Mouse (Mus musculus): Measurements from ENCODE around the gene Fbxl13.

The Fbxl13 gene

DNA sequence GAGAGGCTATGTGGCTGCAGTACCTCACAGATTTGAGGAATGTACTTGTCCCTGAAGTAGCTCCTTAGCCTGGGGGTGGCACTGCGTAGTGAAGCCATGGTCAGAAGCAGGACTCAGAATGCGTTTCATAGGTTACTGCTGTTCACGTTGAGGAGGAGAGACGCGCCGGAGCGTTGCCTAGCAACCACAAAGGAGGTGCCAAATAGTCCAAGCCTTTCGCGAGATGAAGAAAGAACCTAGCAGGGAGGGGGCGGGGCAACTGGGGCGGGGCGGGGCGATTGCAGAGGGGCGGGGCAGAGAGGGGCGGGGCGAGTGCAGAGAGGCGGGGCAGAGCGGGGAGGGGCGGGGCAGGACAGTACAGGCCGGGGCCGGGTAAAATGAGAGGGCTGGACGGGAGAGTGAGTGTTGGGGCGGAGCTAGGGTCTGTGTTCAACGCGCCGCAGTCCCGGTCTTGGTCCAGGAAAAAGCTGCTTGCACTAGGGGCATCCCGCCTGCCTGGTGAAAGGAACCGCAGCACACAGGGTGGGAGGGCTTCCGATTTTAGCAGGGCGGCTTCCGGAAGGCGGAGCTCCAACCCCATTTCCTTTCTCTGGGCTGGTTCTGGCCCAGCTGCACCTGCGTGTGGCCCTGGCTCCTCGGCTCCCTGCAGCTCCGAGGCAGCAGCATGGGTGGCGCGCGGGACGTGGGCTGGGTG is at the start of gene Fbxl13, which contains the start of gene Armc10:
TSS of gene Fbxl13 (minus strand) at position 196 of the 694 bp plus-strand sequence.
TSS of gene Armc10 (plus strand) at position 375 of the 694 bp plus-strand sequence.
- DNase-seq (ENCODE audit: low spot score): peak; percentile 88

DNA sequence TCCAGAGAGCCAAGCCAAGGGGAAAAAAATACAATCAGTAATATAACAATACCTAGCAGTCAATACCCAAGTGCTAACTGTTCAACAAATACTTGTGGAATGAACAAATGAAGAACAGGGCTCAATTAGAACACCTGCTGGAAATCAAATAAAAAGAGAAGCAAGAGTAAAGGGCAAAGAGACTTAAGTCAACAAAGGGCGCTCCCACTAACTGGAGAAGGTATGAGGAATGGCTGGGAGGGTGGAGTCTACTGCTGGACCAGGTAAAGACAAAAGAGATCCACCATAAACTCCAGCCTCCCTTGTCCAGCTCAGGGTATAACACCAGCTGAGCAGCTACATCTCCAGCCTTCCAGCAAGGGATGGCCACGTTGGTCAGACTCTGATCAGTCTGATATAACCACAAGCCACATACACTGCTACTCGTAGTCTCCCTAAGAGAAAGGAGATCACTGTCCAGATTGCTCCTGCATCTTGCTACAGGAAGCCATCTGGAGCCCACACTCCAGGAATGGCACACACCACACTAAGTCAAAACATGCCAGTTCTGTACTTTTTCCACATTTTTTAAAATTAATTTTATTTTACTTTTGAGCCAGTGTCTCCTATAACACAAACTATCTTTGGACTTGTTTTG is 49.5 kb upstream of the Fbxl13 start:
- no peak for DNase-seq (ENCODE audit: low spot score)

DNA sequence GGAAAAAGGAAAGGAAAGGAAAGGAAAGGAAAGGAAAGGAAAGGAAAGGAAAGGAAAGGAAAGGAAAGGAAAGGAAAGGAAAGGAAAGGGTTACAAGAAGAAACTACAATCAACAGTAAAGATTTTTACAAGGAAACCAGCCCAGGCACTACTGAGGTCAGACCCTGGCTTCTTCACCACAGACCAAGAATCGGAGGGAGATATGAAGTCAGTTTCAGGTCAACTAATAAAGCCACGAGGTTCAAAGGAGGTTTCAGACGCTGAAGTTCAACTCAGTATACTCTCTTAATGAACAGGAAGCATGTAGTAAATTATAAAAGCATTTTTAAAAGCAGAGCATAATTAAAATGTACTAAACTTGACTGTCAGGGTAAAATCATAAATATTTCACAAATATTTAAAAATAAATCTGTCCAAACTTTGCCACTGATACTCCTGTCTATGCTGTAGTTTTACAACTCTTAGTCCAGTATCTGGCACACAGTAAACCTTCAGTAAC is 48.0 kb upstream of the Fbxl13 start:
- DNase-seq (ENCODE audit: low spot score): no peak

DNA sequence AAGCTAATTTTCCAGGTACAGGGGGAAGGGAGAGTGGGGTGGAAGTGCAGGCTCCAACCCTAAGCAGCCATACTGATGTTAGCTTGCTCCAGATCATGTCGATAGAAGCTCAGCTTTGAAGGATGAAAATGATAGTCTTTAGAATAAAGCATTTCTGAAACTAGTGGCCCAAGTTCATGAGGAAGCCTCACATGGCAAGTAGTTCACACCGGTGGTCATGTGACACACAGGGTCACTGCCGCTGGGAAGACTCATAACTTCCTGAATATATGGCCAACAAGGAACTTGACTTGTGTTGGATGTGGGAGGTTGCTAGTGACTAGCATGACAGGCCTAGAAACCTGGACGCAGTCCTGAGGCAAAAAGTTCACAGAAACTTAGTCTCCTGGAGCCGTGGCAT is 46.8 kb upstream of the Fbxl13 start:
- DNase-seq (ENCODE audit: low spot score): no peak

DNA sequence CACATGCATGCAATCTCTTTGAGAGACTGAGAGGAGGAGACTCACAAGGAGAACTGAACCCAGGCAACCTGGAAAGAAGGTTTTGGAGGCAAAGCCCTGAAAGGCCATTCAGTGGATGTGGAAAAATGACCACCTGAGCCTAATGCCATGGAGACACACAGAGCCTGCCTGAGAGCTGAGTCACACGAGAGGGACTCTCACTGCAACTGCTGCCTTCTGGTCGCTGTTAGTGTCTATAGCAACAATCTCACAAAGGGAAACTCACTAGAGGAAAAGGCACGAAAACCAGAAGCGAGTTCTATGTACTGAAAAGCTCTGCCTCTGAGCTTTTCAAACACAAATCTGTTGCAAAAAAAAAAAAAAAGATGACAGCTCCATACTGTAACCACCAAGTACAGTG is 41.6 kb upstream of the Fbxl13 start:
- no peak for DNase-seq (ENCODE audit: low spot score)

DNA sequence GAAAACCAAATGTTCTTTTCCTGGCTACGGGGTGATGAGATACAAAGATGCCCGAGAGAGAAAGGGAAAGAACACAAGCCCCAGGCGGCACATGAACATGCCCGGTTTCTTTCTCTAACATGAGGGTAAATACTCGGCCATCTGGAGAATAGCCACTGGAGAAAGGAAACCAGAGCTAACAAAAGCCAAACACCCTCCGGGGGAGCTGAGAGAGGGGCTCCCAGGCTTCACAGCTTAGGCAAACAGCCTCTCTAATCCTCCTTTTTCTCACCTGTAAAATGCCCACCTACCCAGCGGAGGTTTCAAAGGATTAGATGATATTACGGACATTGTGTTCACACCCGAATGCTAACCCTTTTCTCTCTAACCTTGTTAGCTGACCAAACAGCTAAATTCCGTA is 39.6 kb upstream of the Fbxl13 start:
- no peak for DNase-seq (ENCODE audit: low spot score)

DNA sequence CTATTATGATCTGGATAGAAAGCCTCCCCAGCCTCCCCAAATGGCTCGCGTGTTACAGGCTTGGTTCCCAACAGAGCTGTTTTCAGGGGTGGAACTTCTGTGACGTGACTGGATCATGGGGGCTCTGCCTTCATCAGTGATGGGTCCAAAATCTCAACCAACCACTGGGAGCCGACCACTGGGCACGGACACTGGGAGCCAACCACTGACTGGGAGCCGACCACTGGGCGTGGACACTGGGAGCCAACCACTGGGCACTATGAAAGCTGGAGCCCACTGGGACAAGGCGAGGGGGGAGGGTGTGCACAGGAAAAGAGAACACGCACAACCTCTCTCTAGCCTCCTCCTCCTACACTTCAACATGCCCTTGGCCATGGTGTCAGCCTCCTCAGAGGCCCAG is 38.4 kb upstream of the Fbxl13 start:
- DNase-seq (ENCODE audit: low spot score): no peak

DNA sequence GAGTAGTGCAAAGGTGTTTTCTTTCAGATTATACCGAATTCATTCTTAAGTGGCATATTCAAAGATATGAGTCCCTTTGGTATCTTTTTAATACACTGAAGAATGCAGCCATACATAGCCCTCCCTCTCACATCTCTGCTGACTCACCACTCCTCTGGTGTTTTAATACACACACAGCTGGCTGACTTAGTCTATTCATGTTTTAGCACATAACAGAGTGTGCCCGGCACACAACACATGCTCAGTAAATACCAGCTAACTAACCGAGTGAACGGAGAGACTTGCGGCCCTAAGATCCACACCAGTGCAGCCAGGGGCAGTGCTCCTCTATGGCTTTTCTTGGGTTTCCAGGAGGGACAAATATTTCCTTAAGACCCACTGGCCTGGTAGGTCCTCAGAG is 35.5 kb upstream of the Fbxl13 start:
- DNase-seq (ENCODE audit: low spot score): no peak

DNA sequence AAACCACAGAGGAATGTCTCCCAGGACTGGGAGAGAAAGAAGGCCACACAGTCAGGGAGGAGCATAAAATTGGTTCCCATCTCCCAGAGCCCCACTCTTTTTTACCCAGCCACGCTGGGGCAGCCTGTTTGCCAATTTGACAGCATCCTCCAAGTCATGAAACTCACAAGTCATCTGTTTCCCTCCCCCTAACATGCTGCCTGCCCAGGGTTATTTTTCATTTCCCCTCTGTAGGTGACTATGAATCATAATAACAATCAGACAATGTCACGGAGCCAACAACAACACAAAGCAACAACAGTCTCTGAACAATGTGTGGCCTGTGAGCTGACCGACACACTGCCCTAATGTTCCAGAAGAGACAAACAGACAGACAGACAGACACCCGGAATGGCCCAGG is 34.6 kb upstream of the Fbxl13 start:
- no peak for DNase-seq (ENCODE audit: low spot score)

DNA sequence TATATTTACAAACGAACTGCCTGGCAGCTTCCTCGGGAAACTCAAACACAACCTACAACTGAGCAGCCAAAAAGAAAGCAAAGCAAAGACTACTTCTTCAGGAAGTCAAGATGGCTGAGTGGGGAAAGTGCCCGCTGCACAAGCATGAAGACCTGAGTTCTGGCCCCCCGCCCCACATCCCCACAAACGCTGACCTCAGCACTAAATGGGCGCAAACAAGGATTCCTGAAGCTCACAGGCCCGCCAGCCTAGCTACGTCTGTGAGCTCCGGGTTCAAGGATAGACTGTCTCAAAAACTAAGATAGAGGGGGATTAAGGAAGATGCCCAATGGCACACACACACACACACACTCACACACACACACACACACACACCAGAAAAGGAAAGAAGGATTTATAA is 32.9 kb upstream of the Fbxl13 start:
- DNase-seq (ENCODE audit: low spot score): no peak

DNA sequence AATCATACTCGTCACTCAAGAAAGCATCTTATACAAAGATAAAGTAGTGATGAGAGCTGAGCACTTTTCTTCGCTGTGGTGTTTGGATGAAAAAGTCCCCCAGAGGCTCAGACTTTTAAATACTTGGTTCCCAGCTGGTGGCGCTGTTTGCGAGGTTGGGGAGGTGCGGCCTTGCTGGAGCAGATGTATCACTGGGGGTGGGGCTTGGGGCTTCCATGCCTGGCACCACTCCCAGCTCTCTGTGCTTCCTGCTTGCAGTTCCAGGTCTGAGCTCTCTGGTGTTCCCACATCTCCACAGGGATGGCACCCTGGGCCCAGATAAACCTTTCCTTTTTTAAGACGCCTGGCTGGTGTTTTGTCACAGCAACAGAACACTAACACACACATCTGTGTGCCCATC is 32.5 kb upstream of the Fbxl13 start:
- no peak for DNase-seq (ENCODE audit: low spot score)

DNA sequence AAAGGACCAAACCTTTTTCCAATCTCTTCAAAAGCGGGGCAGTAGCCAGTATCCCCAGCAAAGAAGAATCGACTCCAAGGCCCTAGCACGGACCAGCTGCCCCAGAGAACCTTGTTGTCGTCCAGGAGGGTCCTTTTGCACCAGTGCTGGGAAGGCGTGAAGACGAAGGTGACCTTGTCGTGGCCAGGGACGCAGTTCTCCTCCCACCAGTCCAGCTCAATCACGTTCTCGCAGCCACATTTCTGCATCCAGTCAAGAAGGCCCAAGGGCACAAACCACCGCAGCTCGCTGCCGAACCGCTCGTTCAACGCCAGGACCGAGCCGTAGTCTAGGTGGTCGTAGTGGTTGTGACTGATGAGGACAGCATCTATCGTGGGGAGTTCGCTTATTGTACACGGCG is 30.1 kb upstream of the Fbxl13 start:
- DNase-seq (ENCODE audit: low spot score): no peak

DNA sequence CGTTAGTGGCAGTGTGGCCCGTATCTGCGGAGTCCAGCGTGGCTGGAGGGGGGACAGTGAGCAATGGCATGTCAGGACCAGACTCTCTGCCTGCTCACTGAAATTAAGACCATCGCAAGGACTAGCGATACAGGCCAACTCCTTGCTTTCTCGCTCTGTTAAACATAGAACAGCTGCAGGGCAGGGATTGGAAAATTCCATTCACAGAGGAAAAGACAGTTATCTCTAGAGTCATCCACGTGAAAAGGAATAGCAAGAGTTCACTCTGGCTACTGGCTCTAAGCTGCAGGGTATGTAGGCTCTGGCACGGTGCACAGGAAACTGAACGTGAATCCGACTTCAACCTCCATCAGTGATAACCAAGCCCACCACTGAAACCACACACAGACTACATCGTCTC is 29.6 kb upstream of the Fbxl13 start:
- DNase-seq (ENCODE audit: low spot score): no peak

DNA sequence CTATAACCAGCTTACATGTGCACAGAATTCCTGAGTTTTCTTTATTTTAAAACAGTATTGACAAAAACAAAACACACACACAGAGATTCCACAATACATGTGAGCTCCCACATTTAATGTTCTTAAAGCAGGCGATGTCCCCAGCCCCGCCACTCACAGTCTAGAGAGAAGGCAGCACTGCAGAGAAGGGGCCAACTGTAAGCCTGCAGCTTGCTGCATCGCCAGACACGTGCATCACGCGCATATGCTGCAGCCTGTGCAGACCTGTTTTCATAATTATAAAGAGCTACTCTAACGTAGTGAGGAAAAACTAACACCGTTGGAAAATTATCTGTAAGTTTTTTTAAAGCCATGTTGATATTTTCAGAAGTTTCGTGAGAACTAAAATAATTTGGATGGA is 28.3 kb upstream of the Fbxl13 start:
- no peak for DNase-seq (ENCODE audit: low spot score)

DNA sequence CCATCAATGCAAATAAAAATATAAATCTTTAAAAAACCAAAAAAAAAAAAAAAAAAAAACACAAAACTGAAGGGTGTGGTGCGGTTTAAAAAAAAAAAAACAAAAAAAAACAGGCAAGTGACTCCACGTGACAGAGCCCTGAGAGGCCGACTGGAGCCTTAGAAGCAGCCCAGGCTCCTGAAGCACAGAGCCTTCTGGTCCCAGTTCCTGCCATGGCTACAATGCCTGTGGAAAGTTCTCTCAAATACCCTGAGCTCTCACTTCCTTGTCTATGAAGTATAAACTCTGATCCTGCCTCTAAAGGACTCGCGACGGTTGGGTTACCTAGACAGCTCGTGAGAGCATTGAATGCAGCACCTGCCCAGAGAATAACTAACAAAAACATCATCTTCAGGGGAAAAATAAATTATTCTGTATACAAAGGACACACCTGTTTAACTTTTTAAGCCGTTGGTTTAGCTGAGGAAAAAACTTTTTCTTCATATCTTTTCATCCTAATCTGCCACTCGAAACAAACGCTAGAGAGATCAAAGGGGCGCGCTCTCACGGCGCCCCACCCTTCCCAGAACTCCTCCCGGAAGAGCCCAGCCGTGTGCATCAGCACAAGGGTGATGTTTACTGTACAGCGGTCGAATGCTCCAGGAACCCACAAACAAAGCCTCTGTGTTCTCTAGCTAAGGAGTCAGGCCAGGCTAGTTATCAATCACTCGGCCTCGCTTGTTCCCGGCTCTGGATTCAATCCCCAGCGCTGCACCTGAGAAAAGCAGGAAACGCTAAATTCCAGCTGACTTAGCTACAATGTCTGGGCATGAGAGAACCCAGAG is 27.6 kb upstream of the Fbxl13 start:
- DNase-seq (ENCODE audit: low spot score): no peak

DNA sequence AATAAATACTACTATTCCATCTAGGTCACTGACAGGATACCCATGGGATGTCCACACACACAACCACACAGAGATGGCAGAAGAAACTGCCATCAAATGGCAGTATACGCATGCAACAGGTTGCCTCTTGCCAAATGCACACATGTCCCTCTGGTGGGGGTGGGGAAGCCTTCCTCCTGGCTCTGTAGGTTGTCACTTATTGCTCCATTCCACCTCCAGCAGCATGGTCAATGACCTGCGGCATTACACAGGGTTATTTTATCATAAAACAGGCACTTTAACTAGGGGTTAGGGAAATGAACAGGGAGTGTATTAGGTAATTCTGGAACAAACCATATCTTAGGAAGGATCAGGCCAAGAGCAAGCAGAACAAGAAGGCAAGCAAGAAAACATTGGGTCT is 23.9 kb upstream of the Fbxl13 start:
- no peak for DNase-seq (ENCODE audit: low spot score)

DNA sequence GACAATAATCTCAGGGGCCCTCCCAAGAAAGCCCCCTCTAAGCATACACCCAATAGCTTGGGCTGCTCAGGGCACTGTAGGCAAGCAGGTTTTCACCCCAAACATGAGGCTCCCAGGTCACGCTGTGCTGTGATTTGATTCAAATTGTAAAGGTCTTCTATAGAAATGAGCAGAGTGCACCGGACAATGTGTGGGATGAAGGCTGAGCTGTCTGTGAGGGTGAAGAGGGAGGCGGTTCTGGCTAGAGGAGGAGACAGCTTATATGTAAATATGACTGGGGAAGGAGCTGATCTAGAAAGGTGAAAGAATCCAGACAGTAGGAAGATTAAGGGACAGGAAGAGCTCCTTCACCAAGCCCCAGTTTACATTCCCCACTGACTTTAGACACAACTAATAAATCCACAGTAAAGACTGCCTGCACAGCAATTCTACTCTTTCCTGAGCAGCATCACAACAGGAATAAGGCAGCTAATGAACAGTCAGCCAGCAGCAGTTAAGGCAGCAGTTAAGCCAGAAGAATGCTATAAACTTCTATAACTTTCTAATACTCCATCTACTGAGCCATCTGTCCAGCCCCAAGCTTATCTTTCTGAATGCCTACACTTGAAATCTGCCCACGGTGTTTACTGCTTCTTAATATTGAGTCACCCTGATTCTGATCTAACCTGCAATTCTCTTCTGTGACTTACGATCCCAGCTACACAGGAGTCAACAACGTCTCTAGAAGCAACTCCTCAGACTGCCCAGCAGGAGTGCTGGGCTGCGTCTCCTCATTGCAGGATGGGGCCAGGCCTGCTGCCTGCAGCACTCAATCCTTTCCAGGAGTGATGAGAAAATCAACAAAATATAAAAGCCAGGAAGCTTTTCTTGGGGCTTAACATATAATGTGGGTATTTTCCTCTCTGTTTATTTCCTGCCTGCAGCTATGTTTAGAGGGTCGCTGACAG is 22.0 kb upstream of the Fbxl13 start:
- DNase-seq (ENCODE audit: low spot score): no peak

DNA sequence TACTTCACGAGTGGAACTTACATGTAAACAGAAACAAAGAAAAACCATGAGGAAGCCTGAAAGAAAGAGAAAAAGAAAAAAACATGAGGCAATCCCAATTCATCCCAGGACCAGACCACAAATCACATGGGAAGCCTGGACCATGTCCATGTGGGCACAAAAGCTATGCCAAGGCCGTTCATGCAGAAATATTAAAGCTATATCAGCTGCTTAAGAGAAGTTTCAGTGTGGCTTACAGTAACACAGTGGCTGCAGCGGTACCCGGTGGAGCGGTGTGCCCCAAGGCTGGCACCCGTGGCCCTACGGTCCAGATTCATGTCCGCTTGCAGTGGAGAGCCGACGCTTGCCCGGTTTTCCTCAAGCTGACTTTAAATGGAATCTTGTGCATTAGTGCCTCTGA is 17.6 kb upstream of the Fbxl13 start:
- DNase-seq (ENCODE audit: low spot score): no peak

DNA sequence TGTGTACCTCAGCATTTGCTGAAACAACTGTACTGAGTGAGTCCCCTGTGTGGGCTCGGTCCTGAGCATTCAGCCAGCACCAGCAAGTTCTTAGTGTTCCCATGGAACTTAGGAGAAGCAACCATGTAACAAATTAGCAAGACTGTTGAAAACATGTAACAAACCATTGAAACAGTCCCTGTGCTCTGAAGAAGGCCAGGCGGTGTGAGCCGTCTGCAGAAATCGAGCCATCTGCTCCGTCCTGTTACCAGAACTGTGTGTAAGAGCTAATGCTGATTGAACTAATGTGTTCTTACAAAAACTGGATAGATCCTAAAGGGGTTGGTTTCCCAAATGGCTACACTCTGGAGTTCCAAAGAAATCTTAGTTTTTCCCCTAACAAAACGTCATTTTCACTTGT is 15.4 kb upstream of the Fbxl13 start:
- no peak for DNase-seq (ENCODE audit: low spot score)

DNA sequence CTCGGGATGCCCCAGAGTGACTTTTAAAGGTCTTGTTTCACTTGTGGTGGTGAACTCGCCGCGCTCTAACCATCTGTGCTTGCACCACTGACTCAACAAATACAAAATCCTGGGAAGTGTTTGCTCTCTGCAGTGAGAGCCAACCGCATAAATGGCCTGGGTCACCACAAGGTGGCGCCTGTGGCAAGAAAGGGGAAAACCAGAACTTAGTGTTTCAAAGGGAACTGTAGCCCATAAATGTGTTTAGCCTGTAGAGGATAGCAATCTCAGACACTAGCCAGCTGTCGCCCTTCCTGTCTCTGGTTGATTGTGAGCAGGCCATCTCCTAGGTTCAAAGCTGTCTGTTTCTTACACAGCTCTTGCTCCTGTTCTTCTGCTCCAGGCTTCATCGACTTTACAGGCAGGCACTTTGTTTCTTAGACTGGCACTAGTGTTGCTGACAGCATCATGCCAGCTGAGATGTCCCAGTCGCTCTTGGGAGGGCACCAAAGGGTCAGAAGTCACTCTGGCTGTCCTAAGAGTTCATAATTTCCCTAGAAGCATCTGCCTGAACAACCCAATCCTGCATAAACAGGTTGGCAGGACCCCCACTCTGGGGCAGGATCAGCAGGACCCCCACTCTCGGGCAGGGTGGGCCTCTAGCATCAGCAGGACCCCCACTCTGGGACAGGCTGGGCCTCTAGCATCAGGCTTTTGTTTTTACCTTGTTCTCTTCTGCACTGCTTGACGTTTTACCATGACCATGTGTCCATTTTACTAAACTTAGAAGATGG is 13.4 kb upstream of the Fbxl13 start:
- DNase-seq (ENCODE audit: low spot score): peak; percentile 87

DNA sequence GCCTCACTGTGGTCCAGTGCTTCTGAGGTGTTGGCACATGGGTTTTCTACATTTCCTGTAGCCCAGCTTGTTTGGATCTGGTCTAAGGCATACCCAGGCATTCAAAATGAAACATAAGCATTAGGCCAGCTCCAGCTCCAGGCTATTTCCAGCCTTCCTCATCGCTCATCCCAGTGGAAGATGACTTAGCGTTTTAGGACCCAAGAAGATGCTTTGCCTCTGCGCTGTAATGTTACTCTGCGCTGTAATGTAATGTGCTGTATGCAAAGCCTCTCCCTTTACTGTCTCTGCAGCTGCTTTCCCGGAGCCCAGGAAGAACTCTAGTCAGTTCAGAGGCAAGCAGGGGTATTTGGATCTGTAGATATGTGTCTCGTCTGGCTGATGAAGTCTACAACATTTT is 12.6 kb upstream of the Fbxl13 start:
- DNase-seq (ENCODE audit: low spot score): no peak
